9 mouse cellular contexts compared by ENCODE assay signal in the genomic region with DNA sequence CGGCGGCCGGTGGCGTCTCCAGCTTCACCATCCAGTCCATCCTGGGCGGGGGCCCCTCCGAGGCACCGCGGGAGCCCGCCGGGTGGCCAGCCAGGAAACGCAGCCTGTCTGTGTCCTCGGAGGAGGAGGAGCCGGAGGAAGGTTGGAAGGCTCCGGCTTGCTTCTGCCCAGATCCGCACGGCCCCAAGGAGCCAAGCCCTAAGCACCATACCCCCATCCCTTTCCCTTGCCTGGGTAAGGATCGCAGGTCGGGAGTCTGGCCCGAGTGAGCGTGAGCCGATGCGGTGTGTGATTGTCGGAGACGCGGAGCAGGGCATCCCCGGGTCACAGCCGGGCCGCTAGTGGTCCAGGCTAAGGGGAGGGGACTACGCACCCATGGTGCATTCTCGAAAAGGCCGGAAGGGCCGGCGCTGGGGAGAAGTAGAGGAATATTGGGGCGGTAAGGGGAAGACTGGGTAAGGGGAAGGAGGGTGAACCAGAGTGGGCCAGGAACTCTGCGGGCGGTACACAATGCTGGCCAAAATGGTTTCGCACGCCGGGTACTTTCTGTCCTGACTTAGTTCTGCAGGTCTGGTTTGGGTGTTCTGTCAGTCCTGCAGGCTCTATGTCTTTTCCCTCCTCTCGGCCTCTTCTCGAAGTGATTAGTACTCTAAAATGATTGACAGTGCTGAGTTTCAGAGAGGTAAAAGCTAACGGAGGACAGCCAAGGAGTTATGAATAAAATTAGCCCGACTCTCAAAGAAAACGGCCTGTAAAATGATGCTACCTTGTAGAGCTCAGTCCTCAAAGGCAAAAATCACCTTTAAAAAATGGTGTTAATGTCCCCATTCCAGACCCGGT. TPM values are rescaled to one million over a fixed set of nuclear protein-coding genes. Genes with fewer than 3 reads are reported as not detected.
DNase-seq lines count a peak whose midpoint lies in the region; ATAC-seq lines count a peak whose summit lies in the region.
"Had no signal": no experiment of that assay in that cellular context is flagged by ENCODE, and none has a peak within 500 bp of the region (broad histone marks: within the 10 kb centered on the region; RNA-seq: fewer than 3 reads in every experiment).

No protein-coding gene starts in this region.

- no peak overlapping the region for H3K9ac ChIP-seq in embryonic facial prominence, embryonic 15.5 days
- H3K9ac ChIP-seq in neural tube, embryonic 14.5 days (replicated peaks; ENCODE audit: low read depth, low read length): peak overlapping the region; percentile 29; the same call in 1 of the 2 replicates

- no peak overlapping the region for H3K27ac ChIP-seq in embryonic facial prominence, embryonic 15.5 days (replicated peaks)
- 0 out of 2 replicates have a peak overlapping the region, but pooled peaks have one; percentile 8 for H3K27ac ChIP-seq in limb, embryonic 10.5 days
- no peak overlapping the region for H3K27ac ChIP-seq in neural tube, embryonic 14.5 days (ENCODE audit: low read depth, low read length)

- H3K4me2 ChIP-seq in embryonic facial prominence, embryonic 15.5 days (replicated peaks): peak overlapping the region; percentile 46
- H3K4me2 ChIP-seq in neural tube, embryonic 14.5 days (ENCODE audit: low read depth, low read length): 0 out of 2 replicates have a peak overlapping the region, but pooled peaks have one; percentile 16

- peaks cover 28% of the 10 kb centered on the region for H3K4me1 ChIP-seq in embryonic facial prominence, embryonic 15.5 days
- H3K4me1 ChIP-seq in limb, embryonic 10.5 days: peaks cover 44% of the 10 kb centered on the region
- H3K4me1 ChIP-seq in neural tube, embryonic 14.5 days (ENCODE audit: control insufficient read depth, insufficient read depth, low read length): 0 out of 2 replicates have a peak, but pooled peaks cover 10% of the 10 kb centered on the region

- under 1% methylated on average over 45 of the region's 45 CpGs for WGBS in embryonic facial prominence, embryonic 15.5 days
- WGBS in limb, embryonic 10.5 days: under 1% methylated on average over 45 of the region's 45 CpGs
- under 1% methylated on average over 40 of the region's 45 CpGs for WGBS in neural tube, embryonic 14.5 days

- no peaks in the 10 kb centered on the region for H3K9me3 ChIP-seq in embryonic facial prominence, embryonic 15.5 days (replicated peaks)
- H3K9me3 ChIP-seq in limb, embryonic 10.5 days (replicated peaks): no peaks in the 10 kb centered on the region
- H3K9me3 ChIP-seq in neural tube, embryonic 14.5 days (ENCODE audit: control insufficient read depth, low read length): no peaks in the 10 kb centered on the region

- no peak for ATAC-seq in embryonic facial prominence, embryonic 15.5 days (ENCODE audit: insufficient number of reproducible peaks, low FRiP score, low TSS enrichment, low read depth)
- peak; percentile 35 for ATAC-seq in neural tube, embryonic 14.5 days (ENCODE audit: low read depth)

- H3K4me3 ChIP-seq in embryonic facial prominence, embryonic 15.5 days (replicated peaks): peak overlapping the region; percentile 30
- H3K4me3 ChIP-seq in limb, embryonic 10.5 days: peak overlapping the region; percentile 54
- peak overlapping the region; percentile 23 for H3K4me3 ChIP-seq in neural tube, embryonic 14.5 days (ENCODE audit: low read depth, low read length)

- peaks cover 93% of the 10 kb centered on the region for H3K27me3 ChIP-seq in embryonic facial prominence, embryonic 15.5 days
- peaks cover 100% of the 10 kb centered on the region for H3K27me3 ChIP-seq in limb, embryonic 10.5 days (ENCODE audit: low read depth, poor library complexity, severe bottlenecking)
- peaks cover 69% of the 10 kb centered on the region for H3K27me3 ChIP-seq in neural tube, embryonic 14.5 days (ENCODE audit: control insufficient read depth, insufficient read depth, low read length)

- DNase-seq in thymus, postnatal 36 days: peak; percentile 8 to 22
- no peak for DNase-seq in thymus, postnatal 10 days (ENCODE audit: low spot score in 2 of 2)
- peak; percentile 72 for DNase-seq in limb, embryonic 10.5 days (ENCODE audit: low spot score)
- no peak for DNase-seq in c-Kit-positive CD71-positive TER-119-positive erythroid progenitor cells, embryonic 14.5 days (ENCODE audit: low spot score)
- DNase-seq in adrenal gland, adult 18-20 months (ENCODE audit: low spot score in 2 of 2): no peak
- no peak for DNase-seq in testis, postnatal 14 days (ENCODE audit: low spot score)

- H3K36me3 ChIP-seq in embryonic facial prominence, embryonic 15.5 days: no peaks in the 10 kb centered on the region
- H3K36me3 ChIP-seq in limb, embryonic 10.5 days: no peaks in the 10 kb centered on the region
- no peaks in the 10 kb centered on the region for H3K36me3 ChIP-seq in neural tube, embryonic 14.5 days (ENCODE audit: control insufficient read depth, insufficient read depth, low read length)

RNA-seq across cellular contexts. Expression of gene Bub3, which starts 5.5 kb away (rescaled TPM):
- 177 and 189 TPM in 2 replicates for polyA plus RNA-seq in embryonic facial prominence, embryonic 15.5 days (2015; fragmentation: Nextera tagmentation; extraction: Ambion mirVana)
- polyA plus RNA-seq in limb, embryonic 10.5 days (2016; fragmentation: Nextera tagmentation; extraction: Ambion mirVana): 338 and 339 TPM in 2 replicates
- polyA plus RNA-seq in neural tube, embryonic 14.5 days (2014; fragmentation: Nextera tagmentation; extraction: Ambion mirVana): 139 and 143 TPM in 2 replicates
- total RNA-seq in adrenal gland, adult 18-20 months (2021): 10 to 100 TPM; 57.0 to 69.0 TPM

RNA-seq across cellular contexts. Expression of gene Hmx2, which starts 6.0 kb away (rescaled TPM):
- 0.24 TPM in 1 of 2 replicates, not detected in the other for polyA plus RNA-seq in embryonic facial prominence, embryonic 15.5 days (2015; fragmentation: Nextera tagmentation; extraction: Ambion mirVana)
- not detected in 2 replicates for polyA plus RNA-seq in limb, embryonic 10.5 days (2016; fragmentation: Nextera tagmentation; extraction: Ambion mirVana)
- polyA plus RNA-seq in neural tube, embryonic 14.5 days (2014; fragmentation: Nextera tagmentation; extraction: Ambion mirVana): 0.92 and 1.0 TPM in 2 replicates
- not detected for total RNA-seq in adrenal gland, adult 18-20 months (2021)
- total RNA-seq: heart, adult 18-20 months had no signal

RNA-seq across cellular contexts. Expression of gene Hmx3, which starts 11.9 kb away (rescaled TPM):
- not detected in 2 replicates for polyA plus RNA-seq in embryonic facial prominence, embryonic 15.5 days (2015; fragmentation: Nextera tagmentation; extraction: Ambion mirVana)
- not detected in 2 replicates for polyA plus RNA-seq in limb, embryonic 10.5 days (2016; fragmentation: Nextera tagmentation; extraction: Ambion mirVana)
- 0.55 and 0.84 TPM in 2 replicates for polyA plus RNA-seq in neural tube, embryonic 14.5 days (2014; fragmentation: Nextera tagmentation; extraction: Ambion mirVana)
- total RNA-seq in adrenal gland, adult 18-20 months (2021): not detected
- total RNA-seq: heart, adult 18-20 months had no signal

Comparison
In these comparisons a context has a peak if more than half of its experiments do, and no peak if none do; other contexts are left out.
1. DNase-seq: peak in thymus, postnatal 36 days (2 of 2) and limb, embryonic 10.5 days (single experiment); none in thymus, postnatal 10 days (0 of 2), c-Kit-positive CD71-positive TER-119-positive erythroid progenitor cells, embryonic 14.5 days (single experiment), adrenal gland, adult 18-20 months (0 of 2) and testis, postnatal 14 days (single experiment).
2. Peak in every context shown above with its lines, with median percentiles within 50 percentile points of each other: H3K4me3 ChIP-seq.